Mouse (Mus musculus): ENCODE results near the gene Cd5. TPM values are rescaled to one million over a fixed set of nuclear protein-coding genes. Genes with fewer than 3 reads are reported as not detected.
A peak's percentile ranks its signal among the peaks of the same experiment; 100 is the strongest.

Cd5 gene
- polyA plus RNA-seq, 1 experiment from 2014 or later = not detected

GRCm38 (mm10) chr19:10693926-10694682 is 44.7 kb downstream of the Cd5 start:
- Histone ChIP-seq H3K4me1 (peaks cover 92% of the 10 kb centered on the region), H3K4me3 (no peak overlapping the region), H3K4me2 (no peak overlapping the region), H3K9ac (no peak overlapping the region), H3K27me3 (replicated peaks) (no peaks in the 10 kb centered on the region), H3K9me3 (replicated peaks) (no peaks in the 10 kb centered on the region), H3K36me3 (peaks cover 3% of the 10 kb centered on the region; the same call in 1 of the 2 replicates), H3K27ac (peak overlapping the region; percentile 55)
- no peak for ATAC-seq
- 66% methylated on average over 10 of the region's 10 CpGs for WGBS (ENCODE audit: insufficient replicate concordance)

DNA sequence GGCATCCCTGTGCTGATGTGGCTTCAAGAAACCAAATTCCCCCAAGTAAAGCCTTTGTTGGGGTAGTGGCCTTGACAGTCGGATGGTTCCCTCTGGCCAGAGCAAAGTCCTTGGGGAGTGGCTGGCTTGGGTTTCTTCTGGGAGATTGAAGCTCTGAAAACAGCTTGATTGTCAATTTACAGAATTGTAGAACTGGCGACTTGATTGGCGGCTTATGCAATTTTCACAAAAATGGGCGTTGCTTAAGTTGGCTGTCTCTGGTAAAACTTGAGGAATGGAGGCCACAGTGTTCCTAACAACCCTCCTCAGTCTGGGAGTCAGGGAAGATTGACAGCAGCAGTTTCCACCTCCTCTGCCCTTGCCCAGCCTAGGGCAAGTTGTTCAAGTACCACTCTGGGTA is 46.4 kb downstream of the Cd5 start:
- no peaks in the 10 kb centered on the region for H3K9me3 ChIP-seq (replicated peaks)
- peaks cover 83% of the 10 kb centered on the region for H3K4me1 ChIP-seq
- WGBS (ENCODE audit: insufficient replicate concordance) = 73% methylated on average over 4 of the region's 4 CpGs
- H3K27ac ChIP-seq = peak overlapping the region; percentile 95
- ATAC-seq = no peak
- peaks cover 3% of the 10 kb centered on the region; the same call in 1 of the 2 replicates for H3K36me3 ChIP-seq
- no peaks in the 10 kb centered on the region for H3K27me3 ChIP-seq (replicated peaks)
- H3K9ac ChIP-seq = peak overlapping the region; percentile 55
- H3K4me2 ChIP-seq = peak overlapping the region; percentile 82
- 0 out of 2 replicates have a peak overlapping the region, but pooled peaks have one; percentile 16 for H3K4me3 ChIP-seq

DNA sequence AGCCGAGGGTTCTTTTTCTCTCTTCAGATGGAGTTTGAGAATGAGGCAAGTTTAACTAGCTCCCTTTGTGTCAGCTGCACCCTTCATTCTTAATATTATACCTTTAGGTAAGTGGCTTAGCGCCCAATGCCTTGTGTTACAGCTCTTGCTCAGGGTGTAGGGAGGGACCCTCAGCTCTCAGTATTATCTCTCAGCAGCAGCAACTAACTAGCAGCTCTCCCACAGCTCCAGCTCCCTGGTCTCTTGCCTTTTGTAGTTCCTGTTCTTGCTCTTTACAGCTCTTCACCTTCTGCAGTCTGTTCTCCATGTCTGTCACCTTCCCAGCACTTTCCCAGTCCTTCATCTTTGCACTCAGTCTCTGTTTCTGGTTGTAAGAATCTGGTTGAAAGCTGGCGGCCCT is 47.1 kb downstream of the Cd5 start:
- peaks cover 3% of the 10 kb centered on the region; the same call in 1 of the 2 replicates for H3K36me3 ChIP-seq
- peak overlapping the region; percentile 82 for H3K4me2 ChIP-seq
- H3K9me3 ChIP-seq (replicated peaks) = no peaks in the 10 kb centered on the region
- H3K4me3 ChIP-seq = peak overlapping the region; percentile 16
- peak overlapping the region; percentile 55 for H3K9ac ChIP-seq
- H3K4me1 ChIP-seq = peaks cover 76% of the 10 kb centered on the region
- ATAC-seq = peak; percentile 69
- WGBS (ENCODE audit: insufficient replicate concordance) = 38% methylated on average over 3 of the region's 3 CpGs
- H3K27ac ChIP-seq = peak overlapping the region; percentile 95
- H3K27me3 ChIP-seq (replicated peaks) = no peaks in the 10 kb centered on the region

DNA sequence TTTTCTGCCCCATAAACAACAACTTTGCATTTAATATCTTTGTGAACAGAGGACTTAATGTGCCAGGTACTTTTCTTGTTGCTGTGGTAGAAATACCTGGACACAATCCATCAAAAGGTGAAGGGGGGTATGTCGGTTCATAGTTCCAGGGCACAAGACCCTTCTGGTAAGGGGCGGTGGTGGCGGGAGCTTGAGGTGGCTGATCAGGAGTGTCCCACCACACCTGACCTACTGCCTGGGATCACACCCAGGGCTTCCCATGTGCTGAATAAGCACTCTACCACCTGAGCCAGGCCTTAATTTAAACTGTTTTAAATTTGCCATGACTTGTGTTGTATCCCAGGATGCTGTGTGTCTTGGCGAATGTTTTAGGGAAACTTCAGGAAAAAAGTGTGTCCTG is 47.7 kb downstream of the Cd5 start:
- H3K4me3 ChIP-seq = 0 out of 2 replicates have a peak overlapping the region, but pooled peaks have one; percentile 16
- H3K4me2 ChIP-seq = peak overlapping the region; percentile 82
- no peaks in the 10 kb centered on the region for H3K27me3 ChIP-seq (replicated peaks)
- H3K27ac ChIP-seq = peak overlapping the region; percentile 95
- H3K9me3 ChIP-seq (replicated peaks) = no peaks in the 10 kb centered on the region
- no peak for ATAC-seq
- WGBS (ENCODE audit: insufficient replicate concordance) = 71% methylated on average over 4 of the region's 4 CpGs
- peaks cover 3% of the 10 kb centered on the region; the same call in 1 of the 2 replicates for H3K36me3 ChIP-seq
- H3K9ac ChIP-seq = peak overlapping the region; percentile 55
- peaks cover 73% of the 10 kb centered on the region for H3K4me1 ChIP-seq

- Histone ChIP-seq H3K36me3 (peaks cover 3% of the 10 kb centered on the region; the same call in 1 of the 2 replicates), H3K9me3 (replicated peaks) (no peaks in the 10 kb centered on the region), H3K4me1 (peaks cover 73% of the 10 kb centered on the region), H3K9ac (no peak overlapping the region), H3K27me3 (replicated peaks) (no peaks in the 10 kb centered on the region), H3K4me3 (peak overlapping the region; percentile 79), H3K4me2 (peak overlapping the region; percentile 82), H3K27ac (peak overlapping the region; percentile 95)
- no peak for ATAC-seq
- WGBS (ENCODE audit: insufficient replicate concordance) = 70% methylated on average over 3 of the region's 3 CpGs
Measured at GRCm38 (mm10) chr19:10690336-10690735, 48.5 kb downstream of the Cd5 start.

DNA sequence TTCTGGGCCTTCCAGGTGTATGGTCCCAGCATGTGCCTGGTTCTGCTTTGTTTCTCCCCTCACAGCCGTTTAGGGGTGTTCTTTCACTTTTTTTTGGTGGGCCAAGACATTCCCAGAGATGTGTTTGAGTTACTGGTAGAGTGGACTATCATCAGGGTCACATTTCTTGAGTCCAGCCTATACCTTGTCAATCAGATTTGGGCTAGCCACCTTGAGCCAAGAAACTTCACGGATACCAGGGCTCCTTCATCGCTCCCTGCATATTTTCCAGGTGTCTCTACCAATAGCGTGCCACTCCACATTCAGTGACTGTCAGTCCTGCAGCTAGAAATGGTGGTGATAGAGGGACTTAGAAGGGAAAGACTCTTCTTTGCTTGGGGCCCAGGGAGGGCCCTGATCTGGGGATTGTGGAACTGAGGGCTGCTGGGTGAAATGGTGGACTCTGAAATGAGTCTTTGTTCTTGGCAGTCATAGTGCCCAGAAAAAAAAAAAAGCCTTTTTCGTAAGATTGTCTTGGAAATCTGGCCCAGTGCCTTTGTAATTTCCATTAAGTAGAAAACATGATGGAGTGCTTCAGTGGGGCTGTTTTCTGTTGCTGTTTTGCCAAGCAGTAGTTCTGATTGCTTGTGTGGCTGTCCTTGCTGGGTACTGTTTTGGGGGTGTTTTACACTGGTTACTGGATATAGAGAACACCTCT is 49.2 kb downstream of the Cd5 start:
- Histone ChIP-seq H3K4me1 (peaks cover 71% of the 10 kb centered on the region), H3K4me2 (peak overlapping the region; percentile 82)
- 56% methylated on average over 5 of the region's 5 CpGs for WGBS (ENCODE audit: insufficient replicate concordance)

GRCm38 (mm10) chr19:10688537-10689352 is 50.1 kb downstream of the Cd5 start, which contains the start of gene Vps37c:
TSS of gene Vps37c (plus strand) at chr19:10688735.
- under 1% methylated on average over 70 of the region's 74 CpGs for WGBS (ENCODE audit: insufficient replicate concordance)
- peak within 1 kb of the TSS; percentile 79 for H3K4me3 ChIP-seq
- peaks cover 6% of the 10 kb centered on the region; the same call in 1 of the 2 replicates for H3K27me3 ChIP-seq (replicated peaks)
- H3K9ac ChIP-seq = peak within 1 kb of the TSS; percentile 88
- H3K36me3 ChIP-seq = peaks cover 3% of the 10 kb centered on the region; the same call in 1 of the 2 replicates
- H3K4me1 ChIP-seq = peaks cover 63% of the 10 kb centered on the region
- no peaks in the 10 kb centered on the region for H3K9me3 ChIP-seq (replicated peaks)
- H3K4me2 ChIP-seq = peak within 1 kb of the TSS; percentile 82
- peak within 1 kb of the TSS; percentile 95 for H3K27ac ChIP-seq
- ATAC-seq = peak; percentile 90

More for the DNA sequence above, 49.2 kb downstream of the Cd5 start:
- no peak for ATAC-seq
- no peaks in the 10 kb centered on the region for H3K9me3 ChIP-seq (replicated peaks)
- peak overlapping the region; percentile 95 for H3K27ac ChIP-seq
- peak overlapping the region; percentile 88 for H3K9ac ChIP-seq
- peaks cover 3% of the 10 kb centered on the region; the same call in 1 of the 2 replicates for H3K36me3 ChIP-seq
- H3K4me3 ChIP-seq = peak overlapping the region; percentile 79
- peaks cover 5% of the 10 kb centered on the region; the same call in 1 of the 2 replicates for H3K27me3 ChIP-seq (replicated peaks)

GRCm38 (mm10) chr19:10685727-10686126 is 53.1 kb downstream of the Cd5 start:
- Histone ChIP-seq H3K9me3 (replicated peaks) (no peaks in the 10 kb centered on the region), H3K27ac (peak overlapping the region; percentile 42; the same call in 1 of the 2 replicates), H3K4me2 (no peak overlapping the region), H3K9ac (no peak overlapping the region), H3K4me1 (peaks cover 37% of the 10 kb centered on the region), H3K36me3 (no peaks in the 10 kb centered on the region), H3K27me3 (replicated peaks) (peaks cover 6% of the 10 kb centered on the region; the same call in 1 of the 2 replicates), H3K4me3 (no peak overlapping the region)
- WGBS (ENCODE audit: insufficient replicate concordance) = 65% methylated on average over 2 of the region's 2 CpGs
- no peak for ATAC-seq

- Histone ChIP-seq H3K9me3 (replicated peaks) (no peaks in the 10 kb centered on the region), H3K9ac (no peak overlapping the region), H3K4me3 (no peak overlapping the region), H3K27ac (no peak overlapping the region), H3K4me2 (no peak overlapping the region), H3K27me3 (replicated peaks) (peaks cover 6% of the 10 kb centered on the region; the same call in 1 of the 2 replicates), H3K4me1 (peaks cover 30% of the 10 kb centered on the region), H3K36me3 (no peaks in the 10 kb centered on the region)
- no peak for ATAC-seq
- 81% methylated on average over 9 of the region's 9 CpGs for WGBS (ENCODE audit: insufficient replicate concordance)
Measured at GRCm38 (mm10) chr19:10685081-10685480, 53.7 kb downstream of the Cd5 start.

- Histone ChIP-seq H3K4me3 (no peak overlapping the region), H3K4me1 (peaks cover 24% of the 10 kb centered on the region), H3K9ac (no peak overlapping the region), H3K9me3 (replicated peaks) (no peaks in the 10 kb centered on the region), H3K27me3 (replicated peaks) (peaks cover 11% of the 10 kb centered on the region), H3K4me2 (no peak overlapping the region), H3K27ac (no peak overlapping the region), H3K36me3 (no peaks in the 10 kb centered on the region)
- no peak for ATAC-seq
- WGBS (ENCODE audit: insufficient replicate concordance) = 57% methylated on average over 4 of the region's 4 CpGs
Measured at GRCm38 (mm10) chr19:10681571-10681970, 57.2 kb downstream of the Cd5 start.

- Histone ChIP-seq H3K36me3 (no peaks in the 10 kb centered on the region), H3K9ac (no peak overlapping the region), H3K4me1 (peaks cover 11% of the 10 kb centered on the region), H3K27me3 (replicated peaks) (peaks cover 15% of the 10 kb centered on the region), H3K4me3 (no peak overlapping the region), H3K4me2 (no peak overlapping the region), H3K27ac (no peak overlapping the region), H3K9me3 (replicated peaks) (no peaks in the 10 kb centered on the region)
- 70% methylated on average over 1 of the region's 1 CpGs for WGBS (ENCODE audit: insufficient replicate concordance)
- no peak for ATAC-seq
Measured at GRCm38 (mm10) chr19:10678772-10679067, 60.1 kb downstream of the Cd5 start.
